Mouse (Mus musculus): ENCODE results near the gene Ddx18. TPM values are rescaled to one million over a fixed set of nuclear protein-coding genes. Genes with fewer than 3 reads are reported as not detected.

The Ddx18 gene
- total and polyA plus RNA-seq, 3 experiments = 62.8 to 198 (median 69.7) TPM

- no peak for DNase-seq (ENCODE audit: extremely low read depth)
- Histone ChIP-seq H3K4me1 (ENCODE audit: control insufficient read depth in 1 of 2, insufficient read depth in 2 of 2) (peaks cover 0 to 8% of the 10 kb centered on the region in 2 experiments; a peak in 1 of 4 replicates), H3K4me3 (replicated peaks in 1 of 3; ENCODE audit: low read depth in 2 of 3, low read length in 2 of 3, poor library complexity in 1 of 3) (no peak overlapping the region), H3K79me2 (replicated peaks; ENCODE audit: control insufficient read depth, extremely low read depth, insufficient read depth, poor library complexity, severe bottlenecking) (no peaks in the 10 kb centered on the region), H3K27me3 (replicated peaks) (no peaks in the 10 kb centered on the region), H3K9ac (ENCODE audit: insufficient read depth, low read depth) (no peak overlapping the region), H3K4me2 (ENCODE audit: insufficient read depth, low read depth, poor library complexity, severe bottlenecking) (no peak overlapping the region), H3K27ac (ENCODE audit: insufficient read depth, low read depth) (no peak overlapping the region), H3K36me3 (replicated peaks in 1 of 2; ENCODE audit: control insufficient read depth in 1 of 2, insufficient read depth in 1 of 2, low read length in 1 of 2) (peaks cover 3 to 8% of the 10 kb centered on the region in 2 experiments), H3K9me3 (replicated peaks; ENCODE audit: low read length) (no peaks in the 10 kb centered on the region)
- dilution Hi-C loops (cut with MboI; ENCODE audit: extremely low pct_ligation_motif_present, extremely low pct_unique_long_range_greater_than_20kb, low sequenced_read_pairs) (no loop called here), in situ Hi-C loops (cut with MboI; ENCODE audit: low pct_ligation_motif_present, low pct_unique_long_range_greater_than_20kb, low sequenced_read_pairs) (no loop called here)
- TF ChIP-seq SIN3A (IDR thresholded peaks at IDR 0.05; ENCODE audit: low read length) (no peak), MYC (IDR thresholded peaks at IDR 0.05; ENCODE audit: low read depth, low read length) (no peak), CHD2 (IDR thresholded peaks at IDR 0.05; ENCODE audit: low read length) (no peak), JUND (conservative IDR thresholded peaks at IDR 0.05; ENCODE audit: low read depth, low read length) (no peak), KAT2A (IDR thresholded peaks at IDR 0.05; ENCODE audit: insufficient replicate concordance, low read length) (no peak), TCF12 (IDR thresholded peaks at IDR 0.05; ENCODE audit: low read depth, low read length) (no peak), USF1 (IDR thresholded peaks at IDR 0.05; ENCODE audit: low read depth, low read length) (no peak), ZNF384 (IDR thresholded peaks at IDR 0.05; ENCODE audit: low read depth, low read length) (no peak)
Observed at GRCm38 (mm10) chr1:121511186-121511585, 56.6 kb downstream of the Ddx18 start.

GRCm38 (mm10) chr1:121510420-121511140 lies 57.2 kb downstream of the Ddx18 start:
- peaks cover 6 to 12% of the 10 kb centered on the region in 2 experiments for H3K36me3 ChIP-seq (replicated peaks in 1 of 2; ENCODE audit: control insufficient read depth in 1 of 2, insufficient read depth in 1 of 2, low read length in 1 of 2)
- H3K4me2 ChIP-seq (ENCODE audit: insufficient read depth, low read depth, poor library complexity, severe bottlenecking) = no peak overlapping the region
- H3K27ac ChIP-seq (ENCODE audit: insufficient read depth, low read depth) = no peak overlapping the region
- in situ Hi-C loops (cut with MboI; ENCODE audit: low pct_ligation_motif_present, low pct_unique_long_range_greater_than_20kb, low sequenced_read_pairs) (no loop called here), dilution Hi-C loops (cut with MboI; ENCODE audit: extremely low pct_ligation_motif_present, extremely low pct_unique_long_range_greater_than_20kb, low sequenced_read_pairs) (no loop called here)
- no peaks in the 10 kb centered on the region for H3K9me3 ChIP-seq (replicated peaks; ENCODE audit: low read length)
- no peak overlapping the region for H3K4me3 ChIP-seq (replicated peaks in 1 of 3; ENCODE audit: low read depth in 2 of 3, low read length in 2 of 3, poor library complexity in 1 of 3)
- peaks cover 0 to 8% of the 10 kb centered on the region in 2 experiments; a peak in 1 of 4 replicates for H3K4me1 ChIP-seq (ENCODE audit: control insufficient read depth in 1 of 2, insufficient read depth in 2 of 2)
- TF ChIP-seq ZMIZ1 (IDR thresholded peaks at IDR 0.05; ENCODE audit: low read depth, low read length) (no peak), POLR2AphosphoS2 (IDR thresholded peaks at IDR 0.05; ENCODE audit: low read depth, low read length) (no peak), RAD21 (IDR thresholded peaks at IDR 0.05; ENCODE audit: low read depth, low read length) (no peak), CTCF (conservative IDR thresholded peaks at IDR 0.05 in 1 of 2, IDR thresholded peaks at IDR 0.05 in 1 of 2; ENCODE audit: low read depth in 2 of 2, low read length in 2 of 2) (no peak), MXI1 (IDR thresholded peaks at IDR 0.05; ENCODE audit: low read depth, low read length) (no peak), CHD2 (IDR thresholded peaks at IDR 0.05; ENCODE audit: low read length) (no peak), MAFK (IDR thresholded peaks at IDR 0.05; ENCODE audit: insufficient replicate concordance, low read length) (no peak), HCFC1 (IDR thresholded peaks at IDR 0.05; ENCODE audit: low read depth, low read length) (no peak), ZNF384 (IDR thresholded peaks at IDR 0.05; ENCODE audit: low read depth, low read length) (no peak)
- no peaks in the 10 kb centered on the region for H3K27me3 ChIP-seq (replicated peaks)
- no peak overlapping the region for H3K9ac ChIP-seq (ENCODE audit: insufficient read depth, low read depth)
- DNase-seq (ENCODE audit: extremely low read depth) = no peak
- H3K79me2 ChIP-seq (replicated peaks; ENCODE audit: control insufficient read depth, extremely low read depth, insufficient read depth, poor library complexity, severe bottlenecking) = no peaks in the 10 kb centered on the region

Data from CH12.LX (cell line).